Mouse (Mus musculus) spleen, adult 12 weeks (tissue): ENCODE measurements around the gene Cars.

ENCODE experiments used
- DNase-seq: peaks from one replicate; pipeline ENCODE4 v3.0.0; 2022; ENCODE audit warnings: low spot score

The Cars gene

DNA sequence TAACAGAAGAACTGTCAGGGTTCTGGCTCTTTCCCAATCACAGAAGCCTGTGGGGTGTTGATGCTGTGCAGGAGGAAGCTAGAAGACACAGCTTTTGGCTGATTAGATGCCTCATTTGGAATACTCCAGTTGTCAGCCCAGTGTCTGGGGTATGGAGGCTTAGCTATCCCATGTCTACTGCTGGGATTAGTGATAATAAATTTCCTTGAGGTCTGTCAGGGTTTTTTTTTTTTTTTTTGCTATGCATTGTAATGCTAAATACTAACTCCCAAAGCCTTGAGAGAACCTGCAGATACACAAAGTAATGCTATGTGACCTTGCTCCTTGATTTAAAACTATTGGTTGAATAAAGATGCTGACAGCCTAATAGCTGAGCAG lies 88.6 kb downstream of the Cars start:
- no peak for DNase-seq

DNA sequence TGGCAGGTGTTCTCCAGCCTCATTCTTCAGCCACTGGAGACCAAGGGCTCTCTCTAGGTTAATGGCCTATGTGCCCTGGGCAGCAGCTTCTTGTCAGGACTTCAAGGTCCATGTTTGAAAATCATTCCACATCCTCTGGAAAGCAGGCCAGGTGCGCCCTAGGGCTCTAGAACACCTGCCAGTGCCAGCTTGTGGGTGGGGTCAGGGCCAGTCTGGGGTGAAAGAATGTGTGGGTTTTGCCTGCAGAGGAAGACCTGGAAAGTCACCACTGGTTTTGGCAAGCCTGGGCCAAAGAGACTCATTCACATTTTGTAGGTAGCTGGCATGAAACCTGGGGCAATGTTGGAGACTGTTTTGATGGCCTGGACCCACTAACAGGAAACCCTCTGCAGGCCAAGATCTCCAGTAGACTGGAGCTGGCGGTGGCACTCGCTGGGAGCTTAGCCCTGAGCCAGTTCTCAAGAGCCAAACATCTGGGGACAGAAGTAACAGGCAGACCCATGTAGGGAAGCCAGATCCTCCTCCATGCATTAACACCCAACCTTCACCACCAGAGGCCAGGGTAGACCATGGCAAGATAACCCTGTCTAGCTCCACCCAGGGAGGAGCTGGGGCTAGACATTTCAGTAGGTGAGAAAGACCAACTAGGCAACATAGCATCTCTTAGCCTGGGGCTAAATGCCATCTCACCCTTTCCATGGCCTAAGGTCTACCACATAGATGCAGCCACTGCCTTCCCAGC lies 89.1 kb downstream of the Cars start:
- no peak for DNase-seq

DNA sequence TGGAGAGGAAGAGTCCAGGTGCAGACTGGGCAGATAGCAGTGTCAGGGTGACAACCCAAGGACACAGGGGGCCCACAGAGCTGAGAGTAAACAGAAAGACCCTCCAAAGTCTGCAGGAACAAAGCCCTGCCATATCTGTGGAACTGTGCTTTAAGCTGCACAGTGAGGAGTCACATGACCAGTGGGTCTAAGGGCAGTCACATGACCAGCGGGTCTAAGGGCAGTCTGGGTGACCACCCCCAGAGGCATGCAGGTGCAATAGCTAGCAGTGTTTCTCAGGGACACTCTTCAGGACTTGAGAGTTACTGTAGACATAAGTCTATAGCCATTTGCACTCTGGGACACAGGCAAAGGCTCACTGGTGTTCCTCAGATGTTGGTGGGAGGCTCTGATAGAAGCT lies 90.3 kb downstream of the Cars start:
- no peak for DNase-seq
